Mouse (Mus musculus) c-Kit-positive CD71-negative TER-119-negative erythroid progenitor cells, embryonic 14.5 days (primary cell): ENCODE measurements around the gene Sod1.

Experiments used
- DNase-seq: peaks from one replicate; pipeline ENCODE4 v3.0.0-alpha.2; 2013; ENCODE audit warnings: low read depth

Sod1 gene

DNA sequence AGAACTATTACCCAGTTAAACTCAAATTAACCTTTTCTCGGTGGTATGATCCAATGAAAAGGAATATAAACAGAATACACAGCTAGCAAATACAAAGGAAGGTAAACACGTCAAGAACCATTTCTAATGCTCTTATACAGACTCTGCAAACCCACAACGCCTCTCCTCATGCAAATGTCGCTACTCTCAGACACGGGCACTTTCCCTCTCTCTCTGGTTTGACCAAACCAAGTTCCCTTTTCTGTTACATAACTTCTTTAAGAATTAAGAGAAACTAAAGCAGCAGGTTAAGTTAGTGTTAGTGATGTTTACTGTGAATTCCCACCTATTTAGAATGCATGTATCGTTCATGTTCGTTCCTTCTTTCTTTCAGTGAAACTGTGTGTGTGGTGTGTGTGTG, 38.4 kb downstream of the Sod1 start:
- no peak for DNase-seq

DNA sequence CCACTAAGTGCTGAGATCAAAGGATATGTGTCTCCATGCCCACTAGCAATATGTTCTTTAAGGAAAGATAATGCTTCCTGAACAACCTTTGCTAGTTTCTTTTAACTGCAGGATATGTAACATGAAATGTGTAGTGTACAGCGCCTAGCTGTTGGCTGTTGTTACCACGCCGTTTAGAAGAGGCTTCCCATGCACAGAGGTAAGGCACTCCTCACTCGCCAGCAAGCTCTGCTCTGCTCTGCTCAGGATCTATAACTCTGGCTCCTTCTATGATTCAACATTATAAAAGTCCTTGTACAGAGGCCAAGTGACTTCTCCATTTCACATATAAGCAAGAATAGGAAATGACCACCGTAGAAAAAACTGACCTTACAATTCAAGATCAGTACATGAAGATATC, 39.1 kb downstream of the Sod1 start:
- DNase-seq = no peak

DNA sequence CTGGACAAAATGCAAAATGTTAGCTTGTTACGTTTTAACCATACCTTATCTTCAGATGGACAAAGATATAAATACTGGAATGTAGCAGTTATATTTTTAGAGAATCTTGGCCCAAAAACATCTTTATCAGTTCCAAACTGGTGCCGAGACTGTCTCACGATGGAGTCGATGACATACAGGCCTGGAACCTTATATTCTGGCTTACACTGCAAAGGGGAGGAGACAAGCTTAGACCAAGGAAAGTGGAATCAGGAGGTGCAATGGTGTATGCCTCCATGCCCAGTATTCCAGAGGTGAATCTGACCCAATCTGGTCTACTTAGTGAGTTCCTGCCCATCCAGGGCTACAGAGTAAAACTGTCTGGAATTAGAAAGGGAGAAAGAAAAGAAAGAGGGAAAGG, 39.5 kb downstream of the Sod1 start:
- no peak for DNase-seq

DNA sequence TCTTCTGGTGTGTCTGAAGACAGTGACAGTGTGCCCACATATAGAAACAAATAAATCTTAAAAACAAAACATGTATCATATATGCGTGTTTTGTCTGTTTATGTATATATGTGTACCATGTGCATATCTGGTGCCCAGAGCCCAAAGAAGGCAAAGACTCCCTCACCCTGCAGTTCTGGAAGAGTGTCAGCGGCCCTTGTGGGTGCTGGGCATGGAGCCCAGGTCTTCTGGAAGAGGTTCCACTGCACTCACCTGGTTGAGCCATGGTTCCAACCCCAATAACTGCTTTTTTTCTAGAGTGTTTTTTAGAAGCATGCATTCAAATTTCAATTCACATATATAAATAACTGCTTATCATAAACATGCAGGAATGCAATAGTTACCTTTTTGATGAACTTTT, 41.2 kb downstream of the Sod1 start:
- no peak for DNase-seq

DNA sequence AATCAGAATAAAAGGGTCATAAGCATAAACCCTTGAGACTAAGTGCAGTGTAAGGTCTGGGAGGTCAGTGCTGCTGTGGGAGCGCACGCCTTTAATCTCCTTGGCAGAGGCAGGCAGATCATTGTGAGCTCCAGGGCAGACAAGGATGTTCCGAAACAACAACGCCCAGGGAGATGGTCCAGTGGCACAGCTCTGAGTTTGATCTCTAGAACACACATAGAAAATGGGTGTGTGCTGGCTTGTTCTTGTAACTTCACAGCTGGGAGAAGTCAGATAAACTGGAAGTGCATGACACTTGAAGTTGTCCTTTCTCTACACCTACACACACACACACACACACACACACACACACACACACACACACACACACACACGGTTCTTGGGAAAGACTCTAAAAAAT, 43.5 kb downstream of the Sod1 start:
- DNase-seq = no peak

DNA sequence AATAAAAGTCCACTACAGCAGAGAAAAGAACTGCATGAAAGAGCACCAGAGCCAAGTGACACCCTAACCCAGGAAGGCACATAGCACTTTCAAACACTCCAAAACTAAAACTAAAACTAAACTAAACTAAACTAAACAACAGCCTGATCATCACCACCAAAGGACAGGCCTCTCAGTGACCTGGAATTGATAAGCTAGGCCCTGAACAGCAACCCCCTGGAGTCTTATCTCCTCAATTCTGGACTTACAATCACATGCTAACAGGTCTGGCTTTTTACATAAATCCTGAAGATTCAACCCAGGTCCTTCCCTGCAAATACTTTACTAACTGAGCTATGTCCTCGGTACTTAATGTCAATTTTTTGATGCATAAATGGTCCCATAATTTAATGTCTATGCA, 44.6 kb downstream of the Sod1 start:
- no peak for DNase-seq

DNA sequence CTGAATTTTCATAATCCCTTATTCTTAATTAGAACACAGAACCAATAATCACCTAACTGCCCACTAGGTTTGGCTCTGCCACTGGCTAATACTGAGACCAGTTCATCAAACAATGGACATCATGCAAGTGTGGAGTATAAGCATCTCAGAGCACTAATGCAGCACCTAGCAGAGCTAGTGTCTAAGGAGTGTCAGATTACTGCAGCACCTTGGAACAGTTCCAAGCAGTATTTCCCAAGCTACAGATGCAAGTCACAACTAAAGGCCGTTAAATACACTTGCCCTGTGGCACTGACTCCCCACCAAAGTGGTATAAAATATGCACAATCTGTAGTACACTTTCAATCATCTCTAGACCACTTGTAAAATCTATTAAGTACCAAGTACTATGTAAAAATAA, 46.0 kb downstream of the Sod1 start:
- DNase-seq = no peak

DNA sequence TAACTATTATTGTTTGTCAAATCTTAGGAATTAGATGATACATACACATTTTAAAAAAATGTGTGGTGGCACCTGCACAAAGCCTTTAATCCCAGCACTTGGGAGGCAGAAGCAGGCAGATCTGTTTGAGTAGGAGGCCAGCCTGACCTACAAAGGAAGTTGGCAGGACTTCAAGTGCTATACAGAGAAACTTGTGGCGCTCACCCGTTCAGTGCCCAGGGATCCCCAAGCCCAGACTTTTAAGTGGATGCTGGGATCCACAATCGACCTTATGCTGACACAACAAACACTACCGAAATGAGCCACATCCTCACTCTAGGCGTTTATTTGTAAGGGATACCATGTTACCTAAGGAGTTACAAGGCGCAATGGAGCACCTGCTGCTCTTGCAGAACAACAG, 55.0 kb downstream of the Sod1 start:
- no peak for DNase-seq
